Mouse (Mus musculus): ENCODE data around the gene Zfp423. TPM values are rescaled to one million over a fixed set of nuclear protein-coding genes. Genes with fewer than 3 reads are reported as not detected.

The Zfp423 gene
- polyA plus RNA-seq, 1 experiment from 2014 or later = 5.8 TPM

- no peak overlapping the region for H3K9ac ChIP-seq (ENCODE audit: low read depth, low read length)
- no peaks in the 10 kb centered on the region for H3K9me3 ChIP-seq (ENCODE audit: control insufficient read depth, low read length)
- H3K27me3 ChIP-seq (replicated peaks; ENCODE audit: control insufficient read depth, insufficient read depth, low read length) = no peaks in the 10 kb centered on the region
- 84% methylated on average over 6 of the region's 6 CpGs for WGBS
- H3K4me3 ChIP-seq (ENCODE audit: low read depth, low read length) = no peak overlapping the region
- no peaks in the 10 kb centered on the region for H3K4me1 ChIP-seq (replicated peaks; ENCODE audit: control insufficient read depth, insufficient read depth, low read length)
- no peaks in the 10 kb centered on the region for H3K36me3 ChIP-seq (ENCODE audit: control insufficient read depth, insufficient read depth, low read length)
- H3K4me2 ChIP-seq = no peak overlapping the region
- DNase-seq (ENCODE audit: low spot score) (no peak), ATAC-seq (replicated peaks; ENCODE audit: low FRiP score) (no peak)
- no peak overlapping the region for H3K27ac ChIP-seq (ENCODE audit: low read depth, low read length)
These were observed 36.5 kb downstream of the Zfp423 start for GRCm38 (mm10) chr8:87922936-87923335.

- DNase-seq (ENCODE audit: low spot score) (no peak), ATAC-seq (replicated peaks; ENCODE audit: low FRiP score) (no peak)
- Histone ChIP-seq H3K4me1 (replicated peaks; ENCODE audit: control insufficient read depth, insufficient read depth, low read length) (0 out of 2 replicates have a peak, but pooled peaks cover 2% of the 10 kb centered on the region), H3K36me3 (ENCODE audit: control insufficient read depth, insufficient read depth, low read length) (no peaks in the 10 kb centered on the region), H3K4me2 (no peak overlapping the region), H3K4me3 (ENCODE audit: low read depth, low read length) (no peak overlapping the region), H3K9me3 (ENCODE audit: control insufficient read depth, low read length) (no peaks in the 10 kb centered on the region), H3K9ac (ENCODE audit: low read depth, low read length) (no peak overlapping the region), H3K27ac (ENCODE audit: low read depth, low read length) (no peak overlapping the region), H3K27me3 (replicated peaks; ENCODE audit: control insufficient read depth, insufficient read depth, low read length) (no peaks in the 10 kb centered on the region)
- 65% methylated on average over 6 of the region's 6 CpGs for WGBS
These were observed 36.9 kb downstream of the Zfp423 start for GRCm38 (mm10) chr8:87922446-87922845.

- H3K4me1 ChIP-seq (replicated peaks; ENCODE audit: control insufficient read depth, insufficient read depth, low read length) = peaks cover 6% of the 10 kb centered on the region; the same call in 1 of the 2 replicates
- no peak overlapping the region for H3K4me2 ChIP-seq
- H3K9ac ChIP-seq (ENCODE audit: low read depth, low read length) = no peak overlapping the region
- no peaks in the 10 kb centered on the region for H3K27me3 ChIP-seq (replicated peaks; ENCODE audit: control insufficient read depth, insufficient read depth, low read length)
- no peak for DNase-seq (ENCODE audit: low spot score)
- no peak overlapping the region for H3K4me3 ChIP-seq (ENCODE audit: low read depth, low read length)
- H3K36me3 ChIP-seq (ENCODE audit: control insufficient read depth, insufficient read depth, low read length) = no peaks in the 10 kb centered on the region
- ATAC-seq (replicated peaks; ENCODE audit: low FRiP score) = no peak
- H3K9me3 ChIP-seq (ENCODE audit: control insufficient read depth, low read length) = no peaks in the 10 kb centered on the region
- 57% methylated on average over 5 of the region's 5 CpGs for WGBS
- no peak overlapping the region for H3K27ac ChIP-seq (ENCODE audit: low read depth, low read length)
These were observed 41.4 kb downstream of the Zfp423 start for GRCm38 (mm10) chr8:87918004-87918403.

- H3K9ac ChIP-seq (ENCODE audit: low read depth, low read length) = no peak overlapping the region
- H3K4me2 ChIP-seq = no peak overlapping the region
- no peak overlapping the region for H3K27ac ChIP-seq (ENCODE audit: low read depth, low read length)
- peaks cover 7% of the 10 kb centered on the region; the same call in 1 of the 2 replicates for H3K4me1 ChIP-seq (replicated peaks; ENCODE audit: control insufficient read depth, insufficient read depth, low read length)
- WGBS = 76% methylated on average over 9 of the region's 9 CpGs
- no peaks in the 10 kb centered on the region for H3K27me3 ChIP-seq (replicated peaks; ENCODE audit: control insufficient read depth, insufficient read depth, low read length)
- DNase-seq (ENCODE audit: low spot score) = no peak
- ATAC-seq (replicated peaks; ENCODE audit: low FRiP score) = no peak
- H3K4me3 ChIP-seq (ENCODE audit: low read depth, low read length) = no peak overlapping the region
- no peaks in the 10 kb centered on the region for H3K9me3 ChIP-seq (ENCODE audit: control insufficient read depth, low read length)
- H3K36me3 ChIP-seq (ENCODE audit: control insufficient read depth, insufficient read depth, low read length) = no peaks in the 10 kb centered on the region
These were observed 43.6 kb downstream of the Zfp423 start for GRCm38 (mm10) chr8:87915763-87916162.

GRCm38 (mm10) chr8:87914247-87914967 is 45.0 kb downstream of the Zfp423 start:
- Histone ChIP-seq H3K36me3 (ENCODE audit: control insufficient read depth, insufficient read depth, low read length) (no peaks in the 10 kb centered on the region), H3K27ac (ENCODE audit: low read depth, low read length) (peak overlapping the region; percentile 65), H3K9me3 (ENCODE audit: control insufficient read depth, low read length) (no peaks in the 10 kb centered on the region), H3K9ac (ENCODE audit: low read depth, low read length) (no peak overlapping the region), H3K27me3 (replicated peaks; ENCODE audit: control insufficient read depth, insufficient read depth, low read length) (no peaks in the 10 kb centered on the region), H3K4me2 (no peak overlapping the region), H3K4me3 (ENCODE audit: low read depth, low read length) (no peak overlapping the region), H3K4me1 (replicated peaks; ENCODE audit: control insufficient read depth, insufficient read depth, low read length) (peaks cover 7% of the 10 kb centered on the region; the same call in 1 of the 2 replicates)
- DNase-seq (ENCODE audit: low spot score) = no peak
- no peak for ATAC-seq (replicated peaks; ENCODE audit: low FRiP score)
- WGBS = 46% methylated on average over 6 of the region's 6 CpGs

GRCm38 (mm10) chr8:87908940-87909339 is 50.5 kb downstream of the Zfp423 start:
- H3K36me3 ChIP-seq (ENCODE audit: control insufficient read depth, insufficient read depth, low read length) = no peaks in the 10 kb centered on the region
- DNase-seq (ENCODE audit: low spot score) (no peak), ATAC-seq (replicated peaks; ENCODE audit: low FRiP score) (no peak)
- H3K4me1 ChIP-seq (replicated peaks; ENCODE audit: control insufficient read depth, insufficient read depth, low read length) = peaks cover 5% of the 10 kb centered on the region; the same call in 1 of the 2 replicates
- H3K4me3 ChIP-seq (ENCODE audit: low read depth, low read length) = no peak overlapping the region
- no peak overlapping the region for H3K27ac ChIP-seq (ENCODE audit: low read depth, low read length)
- H3K4me2 ChIP-seq = no peak overlapping the region
- H3K9ac ChIP-seq (ENCODE audit: low read depth, low read length) = no peak overlapping the region
- H3K9me3 ChIP-seq (ENCODE audit: control insufficient read depth, low read length) = no peaks in the 10 kb centered on the region
- no peaks in the 10 kb centered on the region for H3K27me3 ChIP-seq (replicated peaks; ENCODE audit: control insufficient read depth, insufficient read depth, low read length)
- 60% methylated on average over 2 of the region's 2 CpGs for WGBS

- H3K27ac ChIP-seq (ENCODE audit: low read depth, low read length) = no peak overlapping the region
- H3K4me1 ChIP-seq (replicated peaks; ENCODE audit: control insufficient read depth, insufficient read depth, low read length) = peaks cover 3% of the 10 kb centered on the region; the same call in 1 of the 2 replicates
- H3K4me3 ChIP-seq (ENCODE audit: low read depth, low read length) = no peak overlapping the region
- H3K9me3 ChIP-seq (ENCODE audit: control insufficient read depth, low read length) = no peaks in the 10 kb centered on the region
- no peak overlapping the region for H3K9ac ChIP-seq (ENCODE audit: low read depth, low read length)
- 90% methylated on average over 5 of the region's 5 CpGs for WGBS
- H3K36me3 ChIP-seq (ENCODE audit: control insufficient read depth, insufficient read depth, low read length) = no peaks in the 10 kb centered on the region
- H3K4me2 ChIP-seq = no peak overlapping the region
- no peak for DNase-seq (ENCODE audit: low spot score)
- no peak for ATAC-seq (replicated peaks; ENCODE audit: low FRiP score)
- H3K27me3 ChIP-seq (replicated peaks; ENCODE audit: control insufficient read depth, insufficient read depth, low read length) = no peaks in the 10 kb centered on the region
These were observed 54.0 kb downstream of the Zfp423 start for GRCm38 (mm10) chr8:87905404-87905803.

- 73% methylated on average over 5 of the region's 5 CpGs for WGBS
- H3K4me3 ChIP-seq (ENCODE audit: low read depth, low read length) = no peak overlapping the region
- DNase-seq (ENCODE audit: low spot score) = no peak
- H3K27ac ChIP-seq (ENCODE audit: low read depth, low read length) = no peak overlapping the region
- H3K4me2 ChIP-seq = no peak overlapping the region
- H3K4me1 ChIP-seq (replicated peaks; ENCODE audit: control insufficient read depth, insufficient read depth, low read length) = peaks cover 3% of the 10 kb centered on the region; the same call in 1 of the 2 replicates
- no peaks in the 10 kb centered on the region for H3K27me3 ChIP-seq (replicated peaks; ENCODE audit: control insufficient read depth, insufficient read depth, low read length)
- H3K36me3 ChIP-seq (ENCODE audit: control insufficient read depth, insufficient read depth, low read length) = no peaks in the 10 kb centered on the region
- no peaks in the 10 kb centered on the region for H3K9me3 ChIP-seq (ENCODE audit: control insufficient read depth, low read length)
- no peak overlapping the region for H3K9ac ChIP-seq (ENCODE audit: low read depth, low read length)
- no peak for ATAC-seq (replicated peaks; ENCODE audit: low FRiP score)
These were observed 55.3 kb downstream of the Zfp423 start for GRCm38 (mm10) chr8:87904108-87904507.

All from liver, embryonic 11.5 days (tissue).